ENCODE assay signal across 23 mouse cellular contexts in genomic region chr11:66946922-66947321, GRCm38 (mm10). TPM values are rescaled to one million over a fixed set of nuclear protein-coding genes. Genes with fewer than 3 reads are reported as not detected.
"Had no signal": no experiment of that assay in that cellular context is flagged by ENCODE, and none has a peak within 500 bp of the region (broad histone marks: within the 10 kb centered on the region; RNA-seq: fewer than 3 reads in every experiment).

No protein-coding gene starts in this region.

- H3K4me2 ChIP-seq: hindbrain, embryonic 15.5 days; liver, embryonic 11.5 days; liver, embryonic 15.5 days had no signal

- H3K9ac ChIP-seq: hindbrain, embryonic 15.5 days; liver, embryonic 15.5 days had no signal

- H3K4me1 ChIP-seq: hindbrain, embryonic 15.5 days; limb, embryonic 10.5 days; liver, embryonic 15.5 days; midbrain, embryonic 10.5 days had no signal

- H3K36me3 ChIP-seq: hindbrain, embryonic 15.5 days; limb, embryonic 10.5 days; liver, embryonic 15.5 days; midbrain, embryonic 10.5 days had no signal

- H3K4me3 ChIP-seq: hindbrain, embryonic 15.5 days; layer of hippocampus, adult 2 months; limb, embryonic 10.5 days; liver, embryonic 15.5 days; midbrain, embryonic 10.5 days had no signal

- H3K9me3 ChIP-seq: hindbrain, embryonic 15.5 days; limb, embryonic 10.5 days; liver, embryonic 15.5 days; midbrain, embryonic 10.5 days had no signal

- H3K27ac ChIP-seq: hindbrain, embryonic 15.5 days; layer of hippocampus, adult 2 months; limb, embryonic 10.5 days; liver, embryonic 15.5 days; midbrain, embryonic 10.5 days had no signal

- ATAC-seq: midbrain, embryonic 16.5 days had no signal

- DNase-seq: kidney, adult 18-20 months; kidney, postnatal 10 days; kidney, postnatal 4 days; lung, postnatal 10 days; right cerebral cortex, postnatal 14 days; thymus, adult 2 months; thymus, postnatal 25 days had no signal

- H3K27me3 ChIP-seq: hindbrain, embryonic 15.5 days; liver, embryonic 15.5 days had no signal

RNA-seq across cellular contexts. Expression of gene Tmem238l, which starts 9.5 kb away (rescaled TPM):
- total RNA-seq: layer of hippocampus, adult 2 months; layer of hippocampus, postnatal 14 days; left cerebral cortex, adult 18-20 months; left cerebral cortex, postnatal 10 days; megakaryocyte, adult 5-6 weeks had no signal
- polyA plus RNA-seq: hindbrain, embryonic 15.5 days; kidney, embryonic 14.5 days; limb, embryonic 10.5 days; limb, embryonic 14.5 days; liver, embryonic 11.5 days; liver, embryonic 15.5 days; midbrain, embryonic 10.5 days; midbrain, embryonic 16.5 days; neural tube, embryonic 14.5 days; spleen, adult 2 months; testis, adult 2 months had no signal

RNA-seq across cellular contexts. Expression of gene Pirt, which starts 35.1 kb away (rescaled TPM):
- total RNA-seq: megakaryocyte, adult 5-6 weeks had no signal
- polyA plus RNA-seq: limb, embryonic 10.5 days; liver, embryonic 15.5 days; spleen, adult 2 months; testis, adult 2 months had no signal
